Mouse (Mus musculus): ENCODE measurements around the gene Iqca.

Iqca gene

GRCm38 (mm10) chr1:90132402-90132801 is 20.8 kb downstream of the Iqca start:
- no peak for DNase-seq (ENCODE audit: low spot score)

DNA sequence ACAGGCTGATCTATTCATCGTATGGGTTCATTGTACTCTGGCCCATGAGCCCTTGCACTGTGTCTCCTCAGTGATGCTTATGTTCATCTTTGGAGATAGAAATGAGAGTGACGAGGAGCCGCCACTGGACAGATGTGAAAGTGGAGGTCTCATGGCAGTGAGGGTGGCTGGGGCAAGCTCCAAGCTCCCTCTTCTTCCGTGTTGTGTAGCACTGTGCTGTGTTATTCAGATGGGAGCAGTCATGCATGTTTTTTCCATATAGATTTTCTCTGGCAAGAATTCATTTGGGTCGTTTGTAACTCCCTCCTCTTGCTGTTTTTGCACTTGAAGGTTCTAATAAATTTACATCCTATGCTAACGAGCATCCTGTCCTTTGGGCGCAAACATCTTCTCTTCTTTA is 21.2 kb downstream of the Iqca start:
- DNase-seq (ENCODE audit: low spot score), result no peak

DNA sequence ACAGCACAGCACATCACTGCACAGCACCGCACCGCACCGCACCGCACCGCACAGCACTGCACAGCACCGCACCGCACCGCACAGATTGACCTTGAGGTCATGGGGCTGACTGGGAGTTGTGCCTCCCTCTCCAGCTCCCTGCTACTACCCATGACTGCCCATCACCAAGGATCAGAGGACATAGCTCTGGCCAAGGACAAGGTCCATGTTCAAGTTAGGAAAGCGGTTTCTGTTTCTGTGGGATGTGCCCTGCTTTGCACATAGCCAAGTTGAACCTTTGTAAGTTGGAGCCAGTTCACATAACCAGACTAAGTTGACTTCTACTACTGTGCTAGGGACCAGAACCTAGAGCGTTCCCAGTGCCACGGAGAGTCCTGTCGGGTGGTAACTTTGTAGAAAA is 28.6 kb downstream of the Iqca start:
- no peak for DNase-seq (ENCODE audit: low spot score)

GRCm38 (mm10) chr1:90120706-90121105 is 32.5 kb downstream of the Iqca start:
- no peak for DNase-seq (ENCODE audit: low spot score)

GRCm38 (mm10) chr1:90119214-90119613 is 34.0 kb downstream of the Iqca start:
- DNase-seq (ENCODE audit: low spot score), result peak; percentile 53

DNA sequence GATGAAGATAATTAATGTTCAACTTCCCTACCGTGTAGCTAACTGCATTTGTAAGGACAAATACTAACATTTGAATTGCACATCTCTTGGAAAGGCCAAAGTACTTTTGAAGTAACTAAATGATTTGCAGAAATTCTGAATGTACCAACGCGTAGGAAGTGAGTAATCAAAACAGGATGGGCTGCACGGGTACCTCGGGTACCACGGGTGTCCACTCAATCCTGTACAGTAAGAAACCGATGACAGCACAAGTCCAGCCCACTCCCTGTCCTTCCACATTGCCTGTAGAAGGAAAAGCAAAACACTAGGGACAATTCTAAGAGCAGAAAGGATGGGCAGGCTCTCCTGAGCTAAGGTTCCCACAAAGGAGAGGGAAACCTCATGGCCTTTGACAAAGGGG is 36.0 kb downstream of the Iqca start:
- DNase-seq (ENCODE audit: low spot score), result no peak

DNA sequence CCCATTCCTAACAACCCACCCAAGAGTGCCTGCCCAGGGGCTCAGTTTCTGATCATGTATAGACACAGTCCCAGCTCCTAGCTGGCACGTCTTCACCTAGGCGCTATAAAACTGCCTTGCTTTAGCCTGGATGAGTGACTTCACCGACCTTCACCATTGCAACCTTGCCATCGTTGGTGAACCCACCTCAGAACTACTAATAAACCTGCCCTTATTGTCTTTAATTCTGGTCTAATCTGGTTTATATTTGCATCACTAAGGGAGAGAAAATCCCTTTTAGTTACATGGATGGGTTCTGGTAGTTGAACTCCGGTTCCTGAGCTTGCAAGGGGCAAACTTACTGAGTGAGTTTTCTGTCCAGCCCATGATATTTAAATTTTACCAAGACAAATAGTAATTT is 38.6 kb downstream of the Iqca start:
- DNase-seq (ENCODE audit: low spot score), result no peak

DNA sequence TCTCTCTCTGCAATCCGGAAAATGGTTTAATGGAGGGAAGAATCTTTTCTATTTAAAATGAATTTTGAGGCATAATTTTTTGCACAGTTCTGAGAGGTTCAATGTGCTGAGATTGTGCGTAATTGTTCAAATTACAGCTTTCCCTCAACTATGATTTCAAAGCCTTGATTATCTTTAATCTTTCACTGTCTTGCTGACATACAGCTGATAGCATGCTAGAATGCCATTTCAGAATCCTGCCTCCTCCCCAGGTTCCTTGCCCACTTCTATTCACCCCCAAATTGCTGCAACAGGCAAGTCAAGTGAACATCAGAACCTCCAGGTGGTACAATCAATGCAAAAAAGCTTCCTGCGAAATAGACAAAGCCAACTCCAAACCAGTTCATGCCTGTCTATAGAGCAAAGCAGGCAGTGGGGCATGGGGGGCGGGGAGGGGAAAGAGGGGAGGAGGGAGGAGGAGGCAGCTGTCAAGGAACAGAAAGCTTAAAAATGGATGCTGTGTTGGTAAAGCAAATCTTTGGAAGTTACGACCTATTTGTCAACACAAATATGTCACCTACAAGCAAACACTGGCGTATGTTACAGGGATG is 39.5 kb downstream of the Iqca start:
- DNase-seq (ENCODE audit: low spot score), result no peak

DNA sequence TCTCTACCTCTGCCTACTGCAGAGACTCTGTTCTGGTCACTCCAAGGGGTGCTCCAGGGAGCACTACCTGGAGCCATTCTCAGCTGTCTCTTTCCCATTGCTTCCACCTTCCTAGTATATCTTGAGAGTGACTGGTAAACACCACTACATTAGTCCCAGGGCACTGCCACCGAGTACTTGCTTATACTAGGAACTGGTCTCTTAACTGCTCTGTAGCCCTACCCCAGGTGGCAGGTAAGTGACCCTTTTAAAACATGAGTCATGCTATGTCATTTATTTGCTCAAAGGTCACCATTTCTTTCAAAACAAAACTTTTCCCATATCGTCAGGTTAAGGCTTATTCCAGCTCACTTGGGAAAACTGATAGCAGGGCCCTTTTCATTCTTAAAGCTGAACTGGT is 40.5 kb downstream of the Iqca start:
- DNase-seq (ENCODE audit: low spot score), result no peak

- DNase-seq (ENCODE audit: low spot score), result no peak
Measured at GRCm38 (mm10) chr1:90111198-90111839, 41.9 kb downstream of the Iqca start.

DNA sequence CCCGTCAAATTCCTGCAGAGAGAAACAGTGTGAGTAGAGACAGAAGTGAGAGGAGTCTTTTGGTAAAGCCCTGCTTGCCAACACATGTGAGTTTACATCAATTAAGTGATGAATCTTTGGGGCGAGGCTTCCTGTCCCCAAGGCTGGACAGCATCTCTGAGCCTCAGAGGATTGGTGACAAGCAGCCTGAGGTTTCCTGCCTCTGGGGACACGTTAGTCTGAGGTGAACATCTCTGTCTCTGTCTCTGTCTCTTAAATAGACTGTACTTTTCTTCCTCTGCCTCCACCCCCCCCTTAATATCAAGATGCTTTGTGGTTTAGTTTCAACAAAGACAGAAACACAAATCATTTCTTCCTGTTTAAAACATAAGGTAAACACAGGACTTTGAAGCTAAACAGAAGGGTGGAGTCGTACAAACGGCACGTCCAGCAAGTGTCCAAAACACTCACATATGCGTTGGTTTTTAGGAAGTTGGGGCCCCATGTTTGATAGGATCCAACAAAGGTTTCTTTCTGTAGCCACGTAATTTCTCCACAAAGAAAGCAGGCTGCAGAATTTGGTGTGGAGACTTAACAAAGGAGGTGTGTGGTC is 49.2 kb downstream of the Iqca start:
- no peak for DNase-seq (ENCODE audit: low spot score)

DNA sequence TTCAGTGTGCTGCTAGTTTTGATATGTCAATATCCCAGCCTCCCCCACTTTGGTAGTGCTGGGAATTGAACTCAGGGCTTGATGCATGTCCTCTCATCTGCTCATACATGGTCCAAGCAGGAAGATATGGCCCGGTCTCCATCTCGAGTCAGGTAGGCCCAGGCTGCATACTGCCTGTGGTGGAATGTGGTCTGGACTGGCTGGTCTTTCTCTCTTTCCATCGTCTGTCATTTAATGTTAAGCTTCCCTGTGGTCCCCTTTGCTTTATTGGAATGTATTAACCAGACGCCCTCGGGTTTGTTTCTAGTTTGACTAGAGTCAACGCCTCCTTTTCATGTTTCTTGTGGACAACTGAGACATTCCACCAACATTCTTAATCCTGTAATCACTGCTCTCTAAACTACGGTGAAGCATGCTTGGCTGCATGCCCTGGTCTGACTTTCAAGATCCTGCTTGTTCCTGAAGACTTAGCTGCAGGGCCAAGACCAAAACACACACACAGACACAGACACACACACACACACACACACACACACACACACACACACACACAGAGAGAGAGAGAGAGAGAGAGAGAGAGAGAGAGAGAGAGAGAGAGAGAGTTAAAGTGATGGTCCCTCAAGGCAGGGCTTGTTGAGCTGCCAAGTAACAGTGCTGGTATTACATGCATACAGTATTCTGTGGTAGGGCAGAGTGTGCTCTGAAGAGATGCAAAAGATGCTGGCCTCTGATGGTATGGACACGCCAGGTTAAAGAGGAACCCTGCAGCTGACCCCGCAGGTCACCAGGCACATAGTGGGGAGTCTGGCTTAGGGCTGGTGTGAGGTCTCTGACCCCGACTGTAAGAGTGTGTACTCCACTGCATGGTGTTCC is 52.6 kb downstream of the Iqca start:
- DNase-seq (ENCODE audit: low spot score), result no peak

DNA sequence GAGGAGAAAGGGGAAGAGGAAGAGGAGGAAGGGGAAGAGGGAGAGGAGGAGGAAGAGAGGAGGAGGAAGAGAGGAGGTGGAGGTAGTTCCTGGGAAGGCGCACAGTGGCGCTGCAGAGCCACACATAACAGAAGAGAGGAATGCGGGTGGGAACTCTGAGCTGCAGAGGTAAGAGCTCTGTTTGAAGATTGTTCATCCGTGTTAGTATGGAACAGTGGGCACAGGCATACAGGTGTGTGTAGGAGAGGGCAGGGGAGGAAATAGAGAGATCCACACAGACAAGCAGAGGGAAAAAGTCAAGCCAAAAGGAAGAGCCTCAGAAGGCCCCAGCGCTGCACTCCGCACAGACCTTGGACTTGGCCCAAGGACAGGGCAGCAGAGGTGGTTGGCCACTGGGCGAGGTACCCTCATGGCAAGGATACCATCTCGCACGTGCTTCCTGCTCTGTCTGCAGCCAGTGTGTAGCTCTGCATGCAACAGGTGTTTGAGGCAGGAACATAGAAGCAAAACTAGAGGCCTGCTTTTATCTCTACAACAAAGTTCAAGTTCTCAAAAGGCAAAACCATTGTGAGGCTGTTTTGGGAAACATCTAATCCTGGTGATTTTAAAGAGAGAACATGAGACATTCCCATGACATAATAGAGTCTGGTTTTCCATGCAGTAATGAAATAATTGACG is 60.2 kb downstream of the Iqca start:
- DNase-seq (ENCODE audit: low spot score), result no peak

GRCm38 (mm10) chr1:90088192-90088990 is 64.8 kb downstream of the Iqca start:
- DNase-seq (ENCODE audit: low spot score), result no peak

GRCm38 (mm10) chr1:90086461-90086860 is 66.7 kb downstream of the Iqca start:
- DNase-seq (ENCODE audit: low spot score), result no peak

DNA sequence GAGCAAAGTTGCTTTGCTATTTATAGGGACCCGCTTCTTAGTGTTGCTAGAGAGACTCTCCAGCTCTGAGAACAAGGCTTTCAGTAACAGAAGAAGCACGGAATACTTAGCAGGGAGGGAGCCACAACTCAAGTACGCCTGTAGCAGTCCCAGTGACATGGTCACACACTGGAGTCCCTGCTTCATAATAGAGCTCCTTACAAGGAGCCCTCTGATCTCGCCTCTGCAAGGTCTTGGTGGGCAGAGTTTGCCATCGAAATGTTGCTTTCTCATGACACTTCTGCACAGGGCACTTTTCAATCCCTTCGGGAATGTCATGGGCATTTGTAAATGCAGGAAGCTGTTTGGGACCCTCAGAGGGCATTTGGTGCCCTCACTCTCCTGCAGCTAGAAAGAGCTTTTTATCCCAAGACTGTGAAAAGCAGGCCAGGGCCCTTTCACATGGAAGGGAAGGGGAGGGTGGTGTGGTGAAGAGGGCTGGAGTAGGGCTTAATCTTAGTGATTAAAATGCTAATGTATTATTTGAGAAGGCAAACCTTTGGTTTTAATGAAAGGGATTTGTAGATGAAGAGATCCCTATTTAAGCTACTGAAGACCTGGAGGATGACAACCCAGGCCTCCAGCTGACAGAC is 67.6 kb downstream of the Iqca start:
- DNase-seq (ENCODE audit: low spot score), result no peak

DNA sequence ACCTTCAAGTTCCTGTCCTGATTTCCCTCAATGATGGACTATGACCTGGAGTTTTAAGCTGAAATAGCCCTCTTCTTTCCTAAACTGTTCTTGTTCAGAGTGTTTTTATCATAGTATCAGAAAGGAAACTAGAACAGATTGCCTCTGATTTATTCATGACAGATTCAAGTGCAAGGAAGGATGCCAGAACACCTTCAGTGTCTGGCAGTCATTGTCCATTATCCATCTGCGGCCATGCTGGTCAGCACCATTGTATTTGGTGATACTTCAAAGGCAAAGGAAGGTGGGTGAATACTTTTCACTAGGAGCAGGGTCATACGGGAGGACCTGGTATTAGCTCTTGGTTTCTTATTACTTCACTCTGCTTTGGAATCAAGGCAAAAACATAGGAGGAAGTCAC is 76.9 kb downstream of the Iqca start:
- no peak for DNase-seq (ENCODE audit: low spot score)

DNA sequence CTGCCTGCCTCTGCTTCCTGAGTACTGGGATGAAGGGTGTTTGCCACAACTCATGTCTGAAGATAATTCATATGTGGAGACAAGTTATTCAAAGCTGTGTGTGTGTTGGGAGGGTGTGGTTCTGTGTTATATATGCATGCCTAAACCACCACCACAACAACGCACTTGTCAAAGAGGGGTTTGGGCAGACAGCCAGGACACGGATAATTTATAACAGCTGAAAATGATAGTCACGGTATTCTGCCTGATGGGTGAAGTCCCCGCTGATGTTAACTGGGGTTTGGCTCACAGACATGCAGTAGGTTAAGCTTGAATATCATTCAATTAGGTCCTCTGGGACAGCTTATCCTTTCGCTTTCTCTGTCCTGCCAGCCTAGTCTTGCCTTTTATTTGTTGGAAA is 78.4 kb downstream of the Iqca start:
- DNase-seq (ENCODE audit: low spot score), result no peak

GRCm38 (mm10) chr1:90071812-90072580 is 81.2 kb downstream of the Iqca start:
- DNase-seq (ENCODE audit: low spot score), result no peak

DNA sequence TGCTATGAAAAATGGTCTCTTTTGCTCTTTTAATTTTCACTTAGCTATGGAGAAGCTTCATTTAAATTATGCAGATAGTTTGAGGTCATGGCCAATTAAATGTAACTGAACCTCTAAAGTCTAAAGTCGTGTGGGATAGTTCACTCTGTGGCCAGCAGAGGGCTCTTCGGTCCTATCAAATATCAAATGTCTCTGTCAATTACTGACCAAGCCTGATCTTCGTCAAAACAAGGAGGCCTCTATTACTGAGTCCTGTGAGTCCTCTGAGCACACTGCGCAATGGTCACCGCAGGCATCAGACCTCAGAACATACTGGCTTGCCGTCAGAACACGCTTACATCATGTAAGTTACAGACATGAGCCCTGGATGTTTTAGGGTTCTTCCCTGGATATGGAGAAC is 92.6 kb downstream of the Iqca start:
- DNase-seq (ENCODE audit: low spot score), result peak; percentile 81
